Mouse (Mus musculus): ENCODE data around the gene Stx5a. TPM values are rescaled to one million over a fixed set of nuclear protein-coding genes. Genes with fewer than 3 reads are reported as not detected.

Stx5a gene
- polyA plus RNA-seq, 1 experiment from 2014 or later: 48.2 TPM

DNA sequence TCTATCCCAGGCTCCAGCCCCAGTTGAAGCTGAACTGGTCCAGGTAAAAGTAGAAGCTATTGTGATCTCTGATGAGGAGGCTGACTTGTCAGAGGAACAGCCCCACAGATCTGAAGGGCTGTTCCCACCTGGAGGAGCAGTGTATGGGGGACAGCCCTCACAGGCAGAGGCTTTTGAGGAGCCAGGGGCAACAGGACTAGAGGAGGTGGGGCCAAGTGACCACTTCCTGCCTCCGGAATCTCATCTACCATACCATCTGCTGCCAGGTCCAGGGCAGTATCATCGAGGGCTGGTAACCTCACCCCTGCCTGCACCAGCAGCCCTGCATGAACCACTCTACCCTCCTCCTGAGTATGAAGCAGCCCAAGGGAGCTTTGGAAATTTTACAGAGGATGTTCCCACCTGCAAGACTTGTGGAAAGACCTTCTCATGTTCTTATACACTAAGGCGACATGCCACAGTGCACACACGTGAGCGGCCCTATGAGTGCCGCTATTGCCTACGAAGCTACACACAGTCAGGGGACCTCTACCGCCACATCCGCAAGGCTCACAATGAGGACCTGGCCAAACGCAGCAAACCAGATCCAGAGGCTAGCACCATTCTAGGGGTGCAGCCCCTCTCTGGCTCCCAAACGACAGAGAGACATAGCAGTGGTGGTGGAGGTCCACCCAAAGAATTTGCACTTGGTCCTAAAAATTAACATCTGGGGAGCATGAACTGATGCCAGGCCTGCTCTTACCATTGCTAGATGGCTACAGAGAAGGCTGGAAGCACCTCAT is 62.9 kb downstream of the Stx5a start:
- Histone ChIP-seq H3K9ac (peak overlapping the region; percentile 37; the same call in 1 of the 2 replicates), H3K4me3 (replicated peaks) (no peak overlapping the region), H3K9me3 (replicated peaks) (no peaks in the 10 kb centered on the region), H3K4me1 (replicated peaks) (peaks cover 36% of the 10 kb centered on the region), H3K27me3 (no peaks in the 10 kb centered on the region), H3K36me3 (peaks cover 29% of the 10 kb centered on the region), H3K4me2 (0 out of 2 replicates have a peak overlapping the region, but pooled peaks have one; percentile 4), H3K27ac (peak overlapping the region; percentile 72)
- no peak for DNase-seq
- no peak for ATAC-seq (ENCODE audit: low read depth)
- 62% methylated on average over 11 of the region's 11 CpGs for WGBS (ENCODE audit: insufficient replicate concordance)

Small RNA genes within 50 kb of the gene (microRNA-seq; reads per million reads assigned to microRNA genes)
- gene Mir6992: 2.1 reads per million

Other genes starting within 250 kb of the Stx5a start
- gene Slc22a8, start 150.2 kb upstream of the Stx5a start, polyA plus RNA-seq (2015; fragmentation: Nextera tagmentation; extraction: Ambion mirVana): 1.3 and 1.6 TPM in 2 replicates
- not detected in 2 replicates for gene Slc22a6, start 123.4 kb upstream of the Stx5a start, polyA plus RNA-seq (2015; fragmentation: Nextera tagmentation; extraction: Ambion mirVana)
- gene Chrm1, start 77.6 kb upstream of the Stx5a start, polyA plus RNA-seq (2015; fragmentation: Nextera tagmentation; extraction: Ambion mirVana): not detected in 2 replicates
- 118 and 128 TPM in 2 replicates for gene Slc3a2, start 18.0 kb upstream of the Stx5a start, polyA plus RNA-seq (2015; fragmentation: Nextera tagmentation; extraction: Ambion mirVana)
- 80.8 and 81.6 TPM in 2 replicates for gene Wdr74, start 5.6 kb upstream of the Stx5a start, polyA plus RNA-seq (2015; fragmentation: Nextera tagmentation; extraction: Ambion mirVana)
- 0.81 and 1.3 TPM in 2 replicates for gene 1700092M07Rik, start 695 bp upstream of the Stx5a start, polyA plus RNA-seq (2015; fragmentation: Nextera tagmentation; extraction: Ambion mirVana)
- 93.3 and 104 TPM in 2 replicates for gene Nxf1, start 15.7 kb downstream of the Stx5a start, polyA plus RNA-seq (2015; fragmentation: Nextera tagmentation; extraction: Ambion mirVana)
- 66.1 and 74.2 TPM in 2 replicates for gene Tmem223, start 29.6 kb downstream of the Stx5a start, polyA plus RNA-seq (2015; fragmentation: Nextera tagmentation; extraction: Ambion mirVana)
- gene Tmem179b, start 33.1 kb downstream of the Stx5a start, polyA plus RNA-seq (2015; fragmentation: Nextera tagmentation; extraction: Ambion mirVana): 93.6 and 97.1 TPM in 2 replicates
- 16.6 and 17.2 TPM in 2 replicates for gene Taf6l, start 45.0 kb downstream of the Stx5a start, polyA plus RNA-seq (2015; fragmentation: Nextera tagmentation; extraction: Ambion mirVana)
- 105 and 110 TPM in 2 replicates for gene Polr2g, start 57.2 kb downstream of the Stx5a start, polyA plus RNA-seq (2015; fragmentation: Nextera tagmentation; extraction: Ambion mirVana)
- 1.5 TPM in 2 replicates for gene Zbtb3, start 61.1 kb downstream of the Stx5a start, polyA plus RNA-seq (2015; fragmentation: Nextera tagmentation; extraction: Ambion mirVana)
- 25.1 and 27.4 TPM in 2 replicates for gene Ttc9c, start 77.9 kb downstream of the Stx5a start, polyA plus RNA-seq (2015; fragmentation: Nextera tagmentation; extraction: Ambion mirVana)
- gene Hnrnpul2, start 78.6 kb downstream of the Stx5a start, polyA plus RNA-seq (2015; fragmentation: Nextera tagmentation; extraction: Ambion mirVana): 2.8 and 3.0 TPM in 2 replicates
- not detected in 2 replicates for gene AC129217.1, start 88.4 kb downstream of the Stx5a start, polyA plus RNA-seq (2015; fragmentation: Nextera tagmentation; extraction: Ambion mirVana)
- gene Bscl2, start 96.1 kb downstream of the Stx5a start, polyA plus RNA-seq (2015; fragmentation: Nextera tagmentation; extraction: Ambion mirVana): 33.8 and 37.2 TPM in 2 replicates
- 0.52 and 0.73 TPM in 2 replicates for gene Gng3, start 97.8 kb downstream of the Stx5a start, polyA plus RNA-seq (2015; fragmentation: Nextera tagmentation; extraction: Ambion mirVana)
- 0.05 and 0.18 TPM in 2 replicates for gene Lrrn4cl, start 109.4 kb downstream of the Stx5a start, polyA plus RNA-seq (2015; fragmentation: Nextera tagmentation; extraction: Ambion mirVana)
- 112 and 125 TPM in 2 replicates for gene Ubxn1, start 130.1 kb downstream of the Stx5a start, polyA plus RNA-seq (2015; fragmentation: Nextera tagmentation; extraction: Ambion mirVana)
- 37.8 and 38.5 TPM in 2 replicates for gene Uqcc3, start 139.5 kb downstream of the Stx5a start, polyA plus RNA-seq (2015; fragmentation: Nextera tagmentation; extraction: Ambion mirVana)
- gene Lbhd1, start 142.3 kb downstream of the Stx5a start, polyA plus RNA-seq (2015; fragmentation: Nextera tagmentation; extraction: Ambion mirVana): 81.2 and 113 TPM in 2 replicates
- not detected in 2 replicates for gene Gm49403, start 142.5 kb downstream of the Stx5a start, polyA plus RNA-seq (2015; fragmentation: Nextera tagmentation; extraction: Ambion mirVana)
- 89.5 and 92.3 TPM in 2 replicates for gene 1810009A15Rik, start 147.4 kb downstream of the Stx5a start, polyA plus RNA-seq (2015; fragmentation: Nextera tagmentation; extraction: Ambion mirVana)
- not detected in 2 replicates for gene Gm49416, start 147.5 kb downstream of the Stx5a start, polyA plus RNA-seq (2015; fragmentation: Nextera tagmentation; extraction: Ambion mirVana)
- 26.1 and 26.5 TPM in 2 replicates for gene Ints5, start 151.6 kb downstream of the Stx5a start, polyA plus RNA-seq (2015; fragmentation: Nextera tagmentation; extraction: Ambion mirVana)
- gene Ganab, start 156.7 kb downstream of the Stx5a start, polyA plus RNA-seq (2015; fragmentation: Nextera tagmentation; extraction: Ambion mirVana): 41.4 and 52.7 TPM in 2 replicates
- 20.1 and 22.8 TPM in 2 replicates for gene B3gat3, start 179.0 kb downstream of the Stx5a start, polyA plus RNA-seq (2015; fragmentation: Nextera tagmentation; extraction: Ambion mirVana)
- gene Rom1, start 187.9 kb downstream of the Stx5a start, polyA plus RNA-seq (2015; fragmentation: Nextera tagmentation; extraction: Ambion mirVana): 2.7 and 2.8 TPM in 2 replicates
- 14.4 and 15.2 TPM in 2 replicates for gene Eml3, start 188.1 kb downstream of the Stx5a start, polyA plus RNA-seq (2015; fragmentation: Nextera tagmentation; extraction: Ambion mirVana)
- gene Mta2, start 200.5 kb downstream of the Stx5a start, polyA plus RNA-seq (2015; fragmentation: Nextera tagmentation; extraction: Ambion mirVana): 99.5 and 114 TPM in 2 replicates
- gene Tut1, start 212.4 kb downstream of the Stx5a start, polyA plus RNA-seq (2015; fragmentation: Nextera tagmentation; extraction: Ambion mirVana): 18.7 and 20.2 TPM in 2 replicates
- 298 and 320 TPM in 2 replicates for gene Eef1g, start 225.6 kb downstream of the Stx5a start, polyA plus RNA-seq (2015; fragmentation: Nextera tagmentation; extraction: Ambion mirVana)
- 1.4 and 1.6 TPM in 2 replicates for gene Ahnak, start 247.9 kb downstream of the Stx5a start, polyA plus RNA-seq (2015; fragmentation: Nextera tagmentation; extraction: Ambion mirVana)